Mouse (Mus musculus): Measurements from ENCODE around the gene Ppp2r5b.

Gene Ppp2r5b

GRCm38 (mm10) chr19:6235084-6236052 lies at the start of gene Ppp2r5b:
Ppp2r5b (minus strand) TSS chr19:6235872.
- DNase-seq (ENCODE audit: extremely low spot score, low read depth, low spot score) = peak; percentile 52

DNA sequence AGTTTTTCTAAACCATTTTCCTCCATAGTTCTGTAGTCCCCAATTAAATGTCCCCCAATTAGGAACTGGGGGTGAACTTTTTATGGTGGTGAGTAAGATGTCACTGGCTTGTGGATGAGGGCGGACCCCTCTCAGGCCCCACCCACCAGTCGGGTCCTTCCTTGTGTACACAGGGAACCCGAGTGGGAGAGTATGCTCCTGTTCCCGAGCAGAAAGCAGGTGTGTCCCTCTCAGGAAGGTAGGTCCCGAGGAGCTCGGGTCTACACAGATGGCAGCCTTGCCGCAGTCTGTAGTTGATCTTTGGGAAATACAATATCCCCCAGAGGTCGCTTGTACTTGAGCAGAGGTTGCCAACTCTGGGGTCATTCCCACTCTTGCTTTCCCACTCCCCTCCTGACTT lies 49.6 kb upstream of the Ppp2r5b start:
- no peak for DNase-seq (ENCODE audit: extremely low spot score, low read depth, low spot score)

GRCm38 (mm10) chr19:6284502-6284901 lies 48.8 kb upstream of the Ppp2r5b start:
- no peak for DNase-seq (ENCODE audit: extremely low spot score, low read depth, low spot score)

DNA sequence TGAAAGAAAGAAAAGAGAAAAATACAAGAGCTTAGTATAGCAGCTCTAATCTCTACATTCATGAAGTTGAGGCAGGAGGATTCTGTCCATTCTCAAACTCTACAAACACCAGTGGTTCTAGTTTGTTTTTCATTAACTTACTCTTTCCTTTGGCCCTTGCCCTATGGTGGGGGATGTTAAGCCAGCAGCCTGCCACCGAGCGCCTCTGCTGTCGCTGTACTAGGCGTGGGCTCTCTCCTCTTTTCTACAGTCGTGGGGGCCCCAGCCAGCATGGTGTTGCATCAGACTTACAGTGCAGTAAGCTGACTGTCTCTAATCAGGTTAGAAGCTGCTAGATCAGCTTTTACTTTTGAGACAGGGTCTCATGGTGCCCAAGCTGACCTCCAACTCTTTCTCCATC lies 47.3 kb upstream of the Ppp2r5b start:
- no peak for DNase-seq (ENCODE audit: extremely low spot score, low read depth, low spot score)

DNA sequence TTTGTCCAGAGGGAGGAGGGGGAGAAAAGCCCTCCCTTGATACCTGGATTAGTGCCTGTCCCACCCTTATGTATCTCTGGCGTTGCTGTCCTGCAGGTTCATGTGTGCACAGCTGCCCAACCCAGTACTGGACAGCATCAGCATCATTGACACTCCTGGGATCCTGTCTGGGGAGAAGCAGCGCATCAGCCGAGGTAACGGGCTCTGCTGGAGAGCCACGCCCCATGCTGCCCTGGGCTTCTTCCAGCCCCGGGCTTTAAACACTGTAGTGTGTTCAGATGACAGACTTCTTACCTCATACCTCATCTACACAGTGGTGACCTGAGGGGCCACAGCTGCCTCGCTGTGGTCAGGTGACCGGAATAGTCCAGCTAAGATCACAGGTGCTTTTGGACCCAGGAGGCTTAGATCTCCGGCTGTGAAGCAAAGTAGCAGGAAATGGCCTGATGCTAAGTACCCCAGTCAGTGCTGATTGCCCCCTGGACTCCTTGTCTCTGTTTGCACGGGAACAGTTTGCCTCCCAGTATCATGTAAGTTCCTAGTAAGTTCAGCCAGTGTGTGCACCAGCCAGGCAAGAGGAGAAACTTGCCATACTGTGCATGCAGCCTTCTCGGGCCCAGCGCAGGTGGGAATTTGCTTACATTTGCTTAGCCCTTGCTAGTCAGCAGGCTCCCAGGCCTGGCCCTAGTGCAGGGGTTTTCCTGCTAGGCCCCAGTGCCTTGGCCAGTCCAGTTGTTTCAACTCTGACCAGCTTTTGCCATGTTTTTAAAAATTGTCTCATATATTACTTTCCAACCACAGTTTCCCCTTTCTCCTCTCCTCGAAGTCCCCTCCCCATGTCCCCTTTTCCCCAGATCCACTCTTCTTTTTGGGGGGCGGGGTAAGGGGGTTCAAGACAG lies 45.7 kb upstream of the Ppp2r5b start:
- DNase-seq (ENCODE audit: extremely low spot score, low read depth, low spot score) = no peak

DNA sequence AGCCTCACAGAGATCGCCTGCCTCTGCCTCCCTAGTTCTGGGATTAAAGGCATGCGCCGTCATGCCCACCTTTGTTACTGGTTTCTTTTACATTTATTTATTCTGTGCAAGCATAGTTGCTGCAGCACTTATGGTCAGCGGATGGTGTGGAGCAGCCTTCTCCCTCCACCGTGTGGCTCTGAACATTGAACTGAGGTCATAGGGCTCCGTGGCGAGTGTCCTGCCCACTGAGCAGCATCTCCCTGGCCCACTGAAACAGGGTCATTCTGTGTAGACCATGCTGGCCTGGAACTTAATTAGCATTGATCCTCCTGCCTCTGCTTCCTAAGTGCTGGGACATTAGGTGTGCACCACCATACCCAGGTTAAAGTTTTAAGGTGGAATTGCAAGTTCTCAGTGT lies 44.9 kb upstream of the Ppp2r5b start:
- no peak for DNase-seq (ENCODE audit: extremely low spot score, low read depth, low spot score)

- DNase-seq (ENCODE audit: extremely low spot score, low read depth, low spot score) = no peak
Observed at GRCm38 (mm10) chr19:6279481-6280144, 43.9 kb upstream of the Ppp2r5b start.

DNA sequence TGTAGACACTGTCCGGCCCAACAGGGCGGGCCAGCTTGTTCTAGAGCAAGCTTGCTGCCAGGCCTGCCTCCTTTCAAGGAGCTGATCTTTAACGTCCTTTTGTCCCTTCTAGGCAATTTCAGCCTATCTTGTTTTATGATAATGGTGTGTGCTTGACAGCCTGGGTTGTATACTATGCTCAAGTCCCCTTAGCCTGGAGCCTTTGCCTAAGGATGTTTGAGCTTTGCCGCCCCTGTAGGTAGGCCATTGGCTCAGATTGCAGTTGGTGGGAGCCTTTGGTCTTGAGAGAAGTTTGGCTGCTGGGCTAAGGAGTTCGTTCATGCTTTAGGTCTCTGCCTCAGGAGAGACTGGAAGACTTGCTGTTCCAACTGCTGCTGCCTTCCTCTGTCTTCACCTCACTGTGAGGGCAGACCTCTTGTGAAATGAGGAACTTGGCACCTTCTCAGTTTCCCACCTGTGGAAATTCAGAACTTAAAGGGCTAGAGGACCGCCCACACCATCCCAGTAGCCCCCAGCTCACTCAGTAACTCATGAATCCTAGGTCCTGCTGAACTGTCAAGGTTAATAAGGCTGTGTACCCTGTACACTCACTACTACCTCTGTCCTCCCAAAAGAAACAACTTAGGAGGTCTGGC lies 42.9 kb upstream of the Ppp2r5b start:
- no peak for DNase-seq (ENCODE audit: extremely low spot score, low read depth, low spot score)

- DNase-seq (ENCODE audit: extremely low spot score, low read depth, low spot score) = no peak
Observed at GRCm38 (mm10) chr19:6277661-6278438, 42.2 kb upstream of the Ppp2r5b start.

DNA sequence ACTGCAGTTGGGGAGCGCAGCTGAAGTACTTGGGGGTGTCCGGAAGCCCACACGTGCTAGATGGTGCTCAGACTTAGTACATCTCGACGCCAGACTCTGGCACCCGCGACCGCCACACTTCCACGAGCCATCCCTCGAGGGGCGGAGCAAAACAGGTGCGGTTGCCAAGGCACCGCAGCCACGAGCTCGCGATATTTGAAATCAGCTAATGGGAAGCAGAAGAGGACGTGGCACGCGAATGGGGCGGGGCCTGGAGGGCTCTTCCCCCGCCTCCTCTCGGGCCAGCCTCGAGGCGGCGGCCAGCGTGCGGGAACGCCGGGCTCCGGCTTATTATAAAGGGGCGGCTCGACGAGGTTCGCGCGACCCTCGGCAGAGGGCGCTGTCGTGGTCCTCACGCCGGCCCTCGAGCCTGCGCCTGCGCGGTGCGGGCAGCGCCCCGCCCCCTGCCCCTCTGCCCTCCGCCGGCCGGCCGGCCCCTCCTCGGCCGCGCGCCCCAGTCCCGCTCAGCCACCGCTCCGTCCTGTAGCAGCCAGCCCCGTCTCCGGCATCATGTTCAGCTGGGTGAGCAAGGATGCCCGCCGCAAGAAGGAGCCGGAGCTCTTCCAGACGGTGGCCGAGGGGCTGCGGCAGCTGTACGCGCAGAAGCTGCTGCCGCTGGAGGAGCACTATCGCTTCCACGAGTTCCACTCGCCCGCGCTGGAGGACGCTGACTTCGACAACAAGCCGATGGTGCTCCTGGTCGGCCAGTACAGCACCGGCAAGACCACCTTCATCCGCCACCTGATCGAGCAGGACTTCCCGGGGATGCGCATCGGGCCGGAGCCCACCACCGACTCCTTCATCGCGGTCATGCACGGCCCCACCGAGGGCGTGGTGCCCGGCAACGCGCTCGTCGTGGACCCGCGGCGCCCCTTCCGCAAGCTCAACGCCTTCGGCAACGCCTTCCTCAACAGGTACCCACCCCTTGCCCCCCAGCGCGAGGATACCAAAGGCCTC lies 41.1 kb upstream of the Ppp2r5b start, which contains the start of gene Ehd1:
Ehd1 (plus strand) TSS at position 300 of the 996 bp plus-strand sequence.
- DNase-seq (ENCODE audit: extremely low spot score, low read depth, low spot score) = peak; percentile 92

DNA sequence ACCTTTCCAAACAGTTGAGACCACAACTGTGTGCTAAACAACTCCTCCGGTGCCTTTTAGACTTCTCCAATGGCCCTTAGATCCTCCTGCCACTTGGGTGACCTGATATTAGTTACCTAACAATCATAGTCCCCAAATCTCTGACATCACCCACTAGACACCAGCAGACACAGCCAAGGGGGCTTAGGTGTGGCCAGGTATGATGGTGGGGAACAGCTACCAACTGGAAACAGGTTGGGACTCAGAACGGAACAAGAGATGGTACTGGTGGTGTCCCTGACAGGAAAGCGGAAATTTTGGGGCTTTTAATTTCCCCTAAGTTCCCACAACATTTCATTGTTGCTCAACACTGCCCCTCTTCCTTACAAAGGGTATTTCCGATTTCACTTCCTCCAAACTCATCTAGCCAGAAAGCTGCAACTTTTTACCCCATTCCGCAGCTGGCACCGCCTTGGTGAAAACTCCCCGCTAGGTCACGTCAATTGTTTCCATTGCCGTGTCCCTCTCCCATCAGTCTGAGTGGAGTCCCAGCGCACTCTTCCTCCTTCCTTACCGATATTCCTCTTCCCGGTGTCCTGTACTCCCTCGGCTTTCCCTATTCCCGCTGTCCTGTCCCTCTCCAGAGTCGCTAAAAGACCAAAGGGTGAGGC lies 40.2 kb upstream of the Ppp2r5b start:
- DNase-seq (ENCODE audit: extremely low spot score, low read depth, low spot score) = no peak

DNA sequence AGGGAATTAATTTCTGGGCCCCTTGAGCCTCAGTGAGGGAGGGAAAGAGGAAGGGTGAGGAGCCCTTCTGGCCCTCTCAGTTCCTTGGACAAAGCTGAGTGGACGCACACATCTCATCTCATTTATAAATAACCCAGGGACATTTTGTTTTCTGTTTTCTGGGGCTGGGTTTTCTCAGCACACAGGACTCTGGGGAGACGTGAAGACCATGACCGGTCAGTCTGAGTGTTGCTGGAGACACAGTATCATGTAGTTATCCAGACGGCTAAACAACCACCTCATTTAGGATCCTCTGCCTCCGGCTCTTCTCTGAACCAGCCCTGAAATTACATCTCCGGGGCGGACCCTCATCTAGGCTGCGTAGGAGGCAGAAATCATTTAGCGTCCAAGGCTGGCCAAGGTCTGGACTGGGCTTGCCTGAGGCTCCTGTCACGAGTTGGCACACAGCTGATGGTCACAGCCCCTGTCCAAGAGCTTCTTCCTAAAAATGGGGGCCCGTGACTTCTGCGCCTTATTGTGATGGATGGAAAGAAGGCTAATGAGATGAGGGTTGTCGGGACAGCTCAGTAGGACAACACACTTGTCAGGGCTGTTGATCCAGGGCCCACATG lies 38.4 kb upstream of the Ppp2r5b start:
- DNase-seq (ENCODE audit: extremely low spot score, low read depth, low spot score) = no peak

DNA sequence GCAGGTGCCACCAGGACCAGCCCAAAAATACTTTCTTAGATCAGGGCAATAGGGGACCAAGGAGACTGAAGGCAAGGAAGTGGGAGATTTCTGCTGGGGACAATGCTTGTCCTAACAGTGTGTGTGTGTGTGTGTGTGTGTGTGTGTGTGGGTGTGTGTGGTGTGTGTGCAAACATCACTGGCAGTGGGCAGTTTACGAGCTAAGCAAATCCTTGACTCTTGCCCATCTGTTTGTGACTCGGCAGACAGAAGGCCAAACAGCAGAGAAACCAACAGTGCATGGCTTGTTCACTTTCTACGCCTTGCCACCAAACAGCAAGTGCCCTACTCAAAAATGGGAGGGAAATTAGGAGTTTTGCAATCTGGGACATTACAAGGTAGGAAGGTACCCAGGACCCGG lies 37.9 kb upstream of the Ppp2r5b start:
- DNase-seq (ENCODE audit: extremely low spot score, low read depth, low spot score) = no peak

DNA sequence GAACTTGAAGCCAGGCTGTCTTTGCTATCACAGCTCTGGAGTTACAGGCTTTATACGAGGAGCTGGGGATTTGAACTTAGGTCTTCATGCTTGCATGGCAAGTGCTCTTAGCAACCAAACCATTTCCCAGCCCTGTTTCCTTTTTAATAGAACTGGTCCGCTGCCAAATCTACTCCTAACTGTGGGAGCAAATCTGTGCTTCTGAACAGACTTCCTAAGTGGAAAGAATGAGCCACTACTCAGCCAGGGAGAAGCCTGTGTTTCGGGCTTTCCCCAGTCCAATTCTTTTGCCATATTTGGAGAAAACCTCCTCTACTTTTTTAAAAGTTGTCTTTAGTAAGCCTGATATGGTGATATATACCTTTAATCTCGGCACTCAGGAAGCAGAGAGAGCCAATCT lies 37.1 kb upstream of the Ppp2r5b start:
- no peak for DNase-seq (ENCODE audit: extremely low spot score, low read depth, low spot score)

GRCm38 (mm10) chr19:6272053-6272452 lies 36.4 kb upstream of the Ppp2r5b start:
- no peak for DNase-seq (ENCODE audit: extremely low spot score, low read depth, low spot score)

DNA sequence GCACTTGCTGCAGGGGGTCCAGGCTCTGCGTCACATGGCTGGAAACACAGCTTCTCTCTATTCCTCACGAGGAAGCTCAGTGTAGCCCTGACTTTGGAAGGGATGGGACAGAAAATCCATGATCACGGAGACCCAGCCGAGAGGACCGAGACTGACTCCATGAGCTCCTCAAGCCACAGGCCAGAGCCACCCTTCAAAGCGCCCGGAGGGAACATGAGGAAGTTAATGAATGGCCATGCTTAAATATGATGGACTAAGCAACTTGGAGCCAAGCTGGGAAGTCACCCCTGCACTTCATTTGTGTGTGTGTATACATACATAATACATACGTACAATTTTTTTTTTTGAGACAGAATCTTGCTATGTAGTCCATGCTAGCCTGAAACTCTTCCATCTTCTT lies 35.5 kb upstream of the Ppp2r5b start:
- no peak for DNase-seq (ENCODE audit: extremely low spot score, low read depth, low spot score)

- no peak for DNase-seq (ENCODE audit: extremely low spot score, low read depth, low spot score)
Observed at GRCm38 (mm10) chr19:6270661-6271060, 35.0 kb upstream of the Ppp2r5b start.
